ENCODE assay signal across 7 mouse cellular contexts in genomic region chr9:109095137-109095982, GRCm38 (mm10). TPM values are rescaled to one million over a fixed set of nuclear protein-coding genes. Genes with fewer than 3 reads are reported as not detected.
DNase-seq lines count a peak whose midpoint lies in the region; ATAC-seq lines count a peak whose summit lies in the region.

Gene Plxnb1 (plus strand): TSS chr9:109095389.

- intact Hi-C loops in gastrocnemius, postnatal 14 days (cut with DNase I; ENCODE audit: low total_unique reads) = no loop called here
- intact Hi-C loops in left cerebral cortex, postnatal 25 days (cut with DNase I) = no loop called here

- DNase-seq in cerebellum, postnatal 14 days = peak; percentile 75 to 77
- DNase-seq in gastrocnemius, postnatal 14 days = peak; percentile 61
- peak; percentile 62 to 68 for DNase-seq in left cerebral cortex, postnatal 25 days (ENCODE audit: low spot score in 2 of 2)
- DNase-seq in right cerebral cortex, postnatal 36 days (ENCODE audit: low spot score in 2 of 2) = peak; percentile 47

- peak; percentile 59 for ATAC-seq in activated CD4-positive, CD25-positive, alpha-beta regulatory T cell, adult 4 months
- ATAC-seq in inflammation-experienced regulatory T-cells, adult 6 months = peak; percentile 63
- ATAC-seq in megakaryocyte-erythroid progenitor cell, adult 5-6 weeks (replicated peaks; ENCODE audit: low FRiP score, low TSS enrichment, poor library complexity, severe bottlenecking) = peak; percentile 34; the same call in 1 of the 2 replicates

RNA-seq across cellular contexts. Expression of gene Plxnb1, which starts in this region (rescaled TPM):
- polyA plus RNA-seq in activated CD4-positive, CD25-positive, alpha-beta regulatory T cell, adult 4 months (2017; shearing (Covaris generic)) = under 1 TPM; 0.16 to 0.80 TPM
- total RNA-seq in gastrocnemius, postnatal 14 days (2021) = 1 to 10 TPM; 2.1 to 3.8 TPM
- polyA plus RNA-seq in inflammation-experienced regulatory T-cells, adult 6 months (2017; shearing (Covaris generic)) = 1 to 10 TPM; 1.1 to 1.5 (median 1.1) TPM
- 10 to 100 TPM; 66.3 to 69.9 TPM for total RNA-seq in left cerebral cortex, postnatal 25 days (2021)
- 1.3 TPM in 1 of 2 replicates, not detected in the other for total RNA-seq in megakaryocyte-erythroid progenitor cell, adult 5-6 weeks (2014; fragmentation: Nextera tagmentation)
- not detected in 2 replicates for total RNA-seq in megakaryocyte-erythroid progenitor cell, adult 5-6 weeks (2017)

Comparison
In these comparisons a context has a peak if more than half of its experiments do, and no peak if none do; other contexts are left out.
1. Peak in every context shown above with its lines: DNase-seq and ATAC-seq.
2. RNA of gene Plxnb1 (total RNA-seq): 66.3 to 69.9 TPM in left cerebral cortex, postnatal 25 days; 2.1 to 3.8 TPM in gastrocnemius, postnatal 14 days and 1.3 TPM in megakaryocyte-erythroid progenitor cell, adult 5-6 weeks; every median in the first group is over 10 times any median in the second.
3. Peak in ATAC-seq in activated CD4-positive, CD25-positive, alpha-beta regulatory T cell, adult 4 months; RNA of the gene not detected or under 1 TPM.